Mouse (Mus musculus) central nervous system, embryonic 11.5 days (tissue): ENCODE data around the gene Gpc1. TPM values are rescaled to one million over a fixed set of nuclear protein-coding genes. Genes with fewer than 3 reads are reported as not detected.

ENCODE experiments used
- polyA plus RNA-seq: library from polyadenylated mRNA; depleted of rRNA; stranded (reverse); fragments of >200 nt; gene quantifications from 2 replicates; pipeline ENCODE4 v1.2.3, GENCODE M21; 2012; rRNA removed

The Gpc1 gene
- 72.2 and 79.8 TPM in 2 replicates for polyA plus RNA-seq

DNA sequence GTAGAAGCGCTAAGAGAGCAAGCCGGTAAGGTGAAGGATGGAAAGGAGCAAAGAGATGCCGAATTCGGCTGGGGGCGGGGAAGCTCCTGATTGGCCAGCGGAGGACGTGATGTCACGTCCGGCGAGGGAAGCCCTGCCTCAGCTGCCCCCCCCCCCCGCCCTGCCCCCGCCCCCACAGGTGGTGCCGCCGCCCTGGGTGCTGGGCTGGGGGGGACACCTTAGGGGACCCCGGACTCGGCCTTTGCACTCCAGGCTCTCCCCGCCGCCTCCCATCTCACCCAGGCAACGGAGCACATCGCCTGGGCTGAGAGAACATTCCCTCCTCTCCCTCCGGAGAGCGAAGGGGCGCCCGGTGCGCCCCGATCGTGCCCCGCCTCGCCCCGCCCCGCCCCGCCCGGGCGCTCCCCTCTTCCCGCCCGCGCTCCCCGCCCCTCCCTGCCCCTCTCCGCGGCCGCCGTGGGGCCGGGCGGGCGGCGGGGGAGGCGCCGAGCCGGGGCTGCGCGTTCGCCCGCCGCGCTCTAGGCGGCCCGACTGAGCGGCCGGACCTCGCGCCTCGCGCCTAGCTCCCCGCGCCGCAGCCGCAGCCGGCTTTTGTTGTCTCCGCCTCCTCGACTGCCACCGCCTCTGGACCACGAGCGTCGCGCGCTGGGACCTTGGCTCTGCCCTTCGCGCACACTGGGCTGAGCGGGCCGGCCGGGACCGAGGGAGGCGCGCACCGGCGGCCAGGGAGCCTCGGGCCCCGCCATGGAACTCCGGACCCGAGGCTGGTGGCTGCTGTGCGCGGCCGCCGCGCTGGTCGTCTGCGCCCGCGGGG is at the start of gene Gpc1:
Gpc1 (plus strand) TSS at position 458 of the 814 bp plus-strand sequence.

GRCm38 (mm10) chr1:92902786-92903185 is 71.3 kb downstream of the Gpc1 start, which contains the start of gene Ankmy1:
Ankmy1 (minus strand) TSS chr1:92902906.

DNA sequence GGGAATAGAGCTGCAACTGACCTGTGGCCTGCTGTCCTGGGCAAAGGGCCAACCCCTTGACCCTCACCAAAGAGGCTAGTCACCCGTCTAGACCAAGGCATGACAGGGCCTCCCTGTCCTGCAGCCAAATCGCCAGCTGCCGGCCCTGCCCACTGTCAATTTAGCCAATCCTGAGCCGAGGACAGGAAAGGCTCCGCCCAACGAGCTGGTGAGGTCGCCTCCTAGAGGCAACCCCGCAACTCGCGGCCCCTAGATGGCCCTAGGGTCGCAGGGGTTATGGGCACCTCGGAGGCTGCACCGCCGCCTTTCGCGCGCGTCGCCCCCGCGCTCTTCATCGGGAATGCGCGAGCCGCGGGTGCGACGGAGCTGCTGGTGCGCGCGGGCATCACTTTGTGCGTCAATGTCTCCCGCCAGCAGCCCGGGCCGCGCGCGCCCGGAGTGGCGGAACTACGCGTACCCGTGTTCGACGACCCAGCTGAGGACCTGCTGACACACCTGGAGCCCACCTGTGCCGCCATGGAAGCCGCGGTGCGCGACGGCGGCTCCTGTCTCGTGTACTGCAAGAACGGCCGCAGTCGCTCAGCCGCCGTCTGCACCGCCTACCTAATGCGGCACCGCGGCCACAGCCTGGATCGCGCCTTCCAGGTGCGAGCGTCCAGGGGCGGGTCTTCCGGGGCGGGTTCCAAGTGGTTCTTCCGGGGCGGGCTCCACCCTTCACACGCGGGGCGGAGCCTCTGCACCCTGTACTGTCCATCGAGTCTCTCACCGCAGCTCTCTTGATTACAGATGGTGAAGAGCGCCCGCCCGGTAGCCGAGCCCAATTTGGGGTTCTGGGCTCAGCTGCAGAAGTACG is 75.6 kb downstream of the Gpc1 start, which contains the start of gene Dusp28:
Dusp28 (plus strand) TSS at position 203 of the 853 bp plus-strand sequence.

Other genes starting within 250 kb of the Gpc1 start
- gene Olfr1412, start 245.9 kb upstream of the Gpc1 start, polyA plus RNA-seq: not detected in 2 replicates
- gene Olfr1411, start 237.2 kb upstream of the Gpc1 start, polyA plus RNA-seq: not detected in 2 replicates
- not detected in 2 replicates for gene Olfr1410, start 225.9 kb upstream of the Gpc1 start, polyA plus RNA-seq
- gene Olfr12, start 213.9 kb upstream of the Gpc1 start, polyA plus RNA-seq: 0.08 and 0.09 TPM in 2 replicates
- gene Cops9, start 189.7 kb upstream of the Gpc1 start, polyA plus RNA-seq: 242 and 368 TPM in 2 replicates
- gene Otos, start 182.8 kb upstream of the Gpc1 start, polyA plus RNA-seq: 0.11 and 0.12 TPM in 2 replicates
- gene Ankmy1, start 71.3 kb downstream of the Gpc1 start, polyA plus RNA-seq: 0.24 and 0.29 TPM in 2 replicates
- gene Dusp28, start 75.3 kb downstream of the Gpc1 start, polyA plus RNA-seq: 14.3 and 16.2 TPM in 2 replicates
- gene Rnpepl1, start 79.1 kb downstream of the Gpc1 start, polyA plus RNA-seq: 24.6 and 35.6 TPM in 2 replicates
- 36.8 and 39.0 TPM in 2 replicates for gene Capn10, start 102.7 kb downstream of the Gpc1 start, polyA plus RNA-seq
- 0.18 and 0.25 TPM in 2 replicates for gene Gpr35, start 119.2 kb downstream of the Gpc1 start, polyA plus RNA-seq
- gene Aqp12, start 174.7 kb downstream of the Gpc1 start, polyA plus RNA-seq: not detected in 2 replicates